Mouse (Mus musculus) midbrain, embryonic 14.5 days (tissue): Measurements from ENCODE around the gene Cwc25. TPM values are rescaled to one million over a fixed set of nuclear protein-coding genes. Genes with fewer than 3 reads are reported as not detected.

Source experiments
- ATAC-seq: fragments of 200-750 bp; cut with Nextera tagmentation; 2 replicates; pipeline ENCODE4 v1.8.0; 2017; ENCODE audit warnings: moderate number of reproducible peaks, moderate library complexity; ENCODE audit not compliant: low FRiP score, low TSS enrichment
- DNase-seq: peaks from one replicate; pipeline ENCODE4 v3.0.0-alpha.2; 2015
- H3K27ac ChIP-seq: fragments of 300-500 bp; sonication (generic); replicated peaks from 2 replicates; pipeline ENCODE4 v1.5.1; 2014; ENCODE audit warnings: mild to moderate bottlenecking, low read depth, low read length, moderate library complexity
- H3K27me3 ChIP-seq: fragments of 300-500 bp; sonication (generic); 2 replicates; pipeline ENCODE4 v1.6.1; 2014; ENCODE audit warnings: low read length, control low read depth, mixed read lengths; ENCODE audit not compliant: control insufficient read depth, insufficient read depth
- H3K36me3 ChIP-seq: fragments of 300-500 bp; sonication (generic); 2 replicates; pipeline ENCODE4 v1.6.1; 2014; ENCODE audit warnings: low read length, control low read depth; ENCODE audit not compliant: control insufficient read depth, insufficient read depth
- H3K4me1 ChIP-seq: fragments of 300-500 bp; sonication (generic); 2 replicates; pipeline ENCODE4 v1.6.1; 2014; ENCODE audit warnings: mild to moderate bottlenecking, antibody characterized with exemption, low read length, control low read depth; ENCODE audit not compliant: control insufficient read depth, insufficient read depth
- H3K4me2 ChIP-seq: fragments of 300-500 bp; sonication (generic); 2 replicates; pipeline ENCODE4 v1.6.1; 2014; ENCODE audit warnings: mild to moderate bottlenecking, low read length, moderate library complexity
- H3K4me3 ChIP-seq: fragments of 300-500 bp; sonication (generic); replicated peaks from 2 replicates; pipeline ENCODE4 v1.5.1; 2014; ENCODE audit warnings: low read depth, low read length
- H3K9ac ChIP-seq: fragments of 300-500 bp; sonication (generic); replicated peaks from 2 replicates; pipeline ENCODE4 v1.6.1; 2014; ENCODE audit warnings: mild to moderate bottlenecking, low read length, moderate library complexity
- H3K9me3 ChIP-seq: fragments of 300-500 bp; sonication (generic); 2 replicates; pipeline ENCODE4 v1.6.1; 2016; ENCODE audit warnings: low read length, control low read depth, mixed read lengths; ENCODE audit not compliant: control insufficient read depth
- WGBS: fragments of 180-500 bp; shearing (Covaris S2); extraction: QIAGEN DNeasy Blood & Tissue Kit; methylation state at CpG from one replicate; pipeline ENCODE4 v1.1.7; 2014; 5-methylcytosine and 5-hydroxymethylcytosine counted together
- polyA plus RNA-seq: library from polyadenylated mRNA; unstranded; fragments of >200 nt; fragmentation: Nextera tagmentation; extraction: Ambion mirVana; gene quantifications from 2 replicates; pipeline ENCODE4 v1.2.1, GENCODE M21; 2014

The Cwc25 gene
- polyA plus RNA-seq, result 10.9 and 13.2 TPM in 2 replicates

GRCm38 (mm10) chr11:97766154-97766881 is at the start of gene Cwc25:
Gene Cwc25, minus strand, starts transcription at chr11:97766556.
- under 1% methylated on average over 38 of the region's 38 CpGs for WGBS
- DNase-seq, result peak; percentile 98
- peaks cover 18% of the 10 kb centered on the region for H3K36me3 ChIP-seq
- peak within 1 kb of the TSS; percentile 90 for H3K27ac ChIP-seq
- H3K4me2 ChIP-seq, result peak within 1 kb of the TSS; percentile 80
- peak within 1 kb of the TSS; percentile 84 for H3K9ac ChIP-seq
- H3K27me3 ChIP-seq, result no peaks in the 10 kb centered on the region
- H3K9me3 ChIP-seq, result no peaks in the 10 kb centered on the region
- H3K4me3 ChIP-seq, result peak within 1 kb of the TSS; percentile 95
- peaks cover 16% of the 10 kb centered on the region for H3K4me1 ChIP-seq
- peak; percentile 92 for ATAC-seq

GRCm38 (mm10) chr11:97815736-97816135 is 49.4 kb upstream of the Cwc25 start:
- Histone ChIP-seq H3K27me3 (no peaks in the 10 kb centered on the region), H3K36me3 (peaks cover 51% of the 10 kb centered on the region), H3K9ac (0 out of 2 replicates have a peak overlapping the region, but pooled peaks have one; percentile 12), H3K27ac (no peak overlapping the region), H3K4me2 (no peak overlapping the region), H3K4me3 (no peak overlapping the region), H3K9me3 (no peaks in the 10 kb centered on the region), H3K4me1 (peaks cover 52% of the 10 kb centered on the region)
- DNase-seq, result no peak
- no peak for ATAC-seq
- 69% methylated on average over 11 of the region's 11 CpGs for WGBS

- H3K36me3 ChIP-seq, result peaks cover 50% of the 10 kb centered on the region
- H3K27me3 ChIP-seq, result no peaks in the 10 kb centered on the region
- 0 out of 2 replicates have a peak overlapping the region, but pooled peaks have one; percentile 51 for H3K4me2 ChIP-seq
- H3K4me3 ChIP-seq, result no peak overlapping the region
- H3K9ac ChIP-seq, result 0 out of 2 replicates have a peak overlapping the region, but pooled peaks have one; percentile 29
- ATAC-seq, result no peak
- DNase-seq, result no peak
- WGBS, result 69% methylated on average over 17 of the region's 17 CpGs
- H3K27ac ChIP-seq, result peak overlapping the region; percentile 96
- H3K4me1 ChIP-seq, result peaks cover 64% of the 10 kb centered on the region
- no peaks in the 10 kb centered on the region for H3K9me3 ChIP-seq
Measured at GRCm38 (mm10) chr11:97813746-97814515, 47.6 kb upstream of the Cwc25 start.

- H3K9me3 ChIP-seq, result no peaks in the 10 kb centered on the region
- no peak overlapping the region for H3K4me3 ChIP-seq
- H3K4me2 ChIP-seq, result peak overlapping the region; percentile 51
- no peaks in the 10 kb centered on the region for H3K27me3 ChIP-seq
- H3K4me1 ChIP-seq, result peaks cover 61% of the 10 kb centered on the region
- WGBS, result 27% methylated on average over 7 of the region's 7 CpGs
- ATAC-seq (peak; percentile 35; the same call in 1 of the 2 replicates), DNase-seq (peak; percentile 56)
- H3K27ac ChIP-seq, result peak overlapping the region; percentile 96
- H3K36me3 ChIP-seq, result peaks cover 54% of the 10 kb centered on the region
- peak overlapping the region; percentile 29; the same call in 1 of the 2 replicates for H3K9ac ChIP-seq
Measured at GRCm38 (mm10) chr11:97813085-97813484, 46.7 kb upstream of the Cwc25 start.

GRCm38 (mm10) chr11:97812491-97812921 is 46.1 kb upstream of the Cwc25 start:
- peak; percentile 88 for DNase-seq
- no peaks in the 10 kb centered on the region for H3K9me3 ChIP-seq
- peaks cover 58% of the 10 kb centered on the region for H3K4me1 ChIP-seq
- H3K27me3 ChIP-seq, result no peaks in the 10 kb centered on the region
- H3K4me3 ChIP-seq, result 0 out of 2 replicates have a peak overlapping the region, but pooled peaks have one; percentile 5
- peaks cover 56% of the 10 kb centered on the region for H3K36me3 ChIP-seq
- peak overlapping the region; percentile 34 for H3K9ac ChIP-seq
- WGBS, result 9% methylated on average over 3 of the region's 3 CpGs
- H3K4me2 ChIP-seq, result peak overlapping the region; percentile 51
- H3K27ac ChIP-seq, result peak overlapping the region; percentile 96
- ATAC-seq, result peak; percentile 83

- peak; percentile 44 for DNase-seq
- 0 out of 2 replicates have a peak, but pooled peaks have one; percentile 43 for ATAC-seq
- H3K4me3 ChIP-seq, result 0 out of 2 replicates have a peak overlapping the region, but pooled peaks have one; percentile 5
- peaks cover 56% of the 10 kb centered on the region for H3K4me1 ChIP-seq
- no peaks in the 10 kb centered on the region for H3K9me3 ChIP-seq
- peak overlapping the region; percentile 34 for H3K9ac ChIP-seq
- H3K27me3 ChIP-seq, result no peaks in the 10 kb centered on the region
- peak overlapping the region; percentile 96 for H3K27ac ChIP-seq
- H3K4me2 ChIP-seq, result peak overlapping the region; percentile 51
- peaks cover 57% of the 10 kb centered on the region for H3K36me3 ChIP-seq
- WGBS, result 20% methylated on average over 12 of the region's 13 CpGs
Measured at GRCm38 (mm10) chr11:97811569-97812362, 45.4 kb upstream of the Cwc25 start.

- WGBS, result 9% methylated on average over 3 of the region's 3 CpGs
- peak overlapping the region; percentile 96; the same call in 1 of the 2 replicates for H3K27ac ChIP-seq
- no peaks in the 10 kb centered on the region for H3K9me3 ChIP-seq
- H3K9ac ChIP-seq, result no peak overlapping the region; the same call in 1 of the 2 replicates
- H3K36me3 ChIP-seq, result peaks cover 51% of the 10 kb centered on the region
- peak; percentile 39 for DNase-seq
- no peak overlapping the region for H3K4me3 ChIP-seq
- peak overlapping the region; percentile 51 for H3K4me2 ChIP-seq
- H3K27me3 ChIP-seq, result no peaks in the 10 kb centered on the region
- no peak for ATAC-seq
- H3K4me1 ChIP-seq, result peaks cover 61% of the 10 kb centered on the region
Measured at GRCm38 (mm10) chr11:97810970-97811369, 44.6 kb upstream of the Cwc25 start.

GRCm38 (mm10) chr11:97810356-97810755 is 44.0 kb upstream of the Cwc25 start:
- no peak overlapping the region for H3K4me3 ChIP-seq
- no peaks in the 10 kb centered on the region for H3K9me3 ChIP-seq
- 82% methylated on average over 7 of the region's 7 CpGs for WGBS
- peaks cover 45% of the 10 kb centered on the region for H3K36me3 ChIP-seq
- no peak overlapping the region for H3K4me2 ChIP-seq
- no peaks in the 10 kb centered on the region for H3K27me3 ChIP-seq
- no peak overlapping the region for H3K9ac ChIP-seq
- peaks cover 66% of the 10 kb centered on the region for H3K4me1 ChIP-seq
- DNase-seq (no peak), ATAC-seq (no peak)
- H3K27ac ChIP-seq, result no peak overlapping the region
